Mouse (Mus musculus) intestine, embryonic 14.5 days (tissue): ENCODE data around the gene Ina. TPM values are rescaled to one million over a fixed set of nuclear protein-coding genes. Genes with fewer than 3 reads are reported as not detected.

Experiments
- ATAC-seq: fragments of 200-750 bp; cut with Nextera tagmentation; replicated peaks from 2 replicates; pipeline ENCODE4 v1.8.0; 2017; ENCODE audit warnings: low read depth, moderate number of reproducible peaks, moderate TSS enrichment, moderate library complexity; ENCODE audit not compliant: low FRiP score, low TSS enrichment
- DNase-seq: peaks from one replicate; pipeline ENCODE4 v3.0.0-alpha.2; 2018; ENCODE audit warnings: low spot score
- H3K27ac ChIP-seq: fragments of 300-500 bp; sonication (generic); 2 replicates; pipeline ENCODE4 v1.5.1; 2014; ENCODE audit warnings: low read depth, mild to moderate bottlenecking, control low read depth
- H3K27me3 ChIP-seq: fragments of 300-500 bp; sonication (generic); replicated peaks from 2 replicates; pipeline ENCODE4 v1.6.1; 2014; ENCODE audit warnings: low read length, control low read depth; ENCODE audit not compliant: control insufficient read depth, insufficient read depth
- H3K36me3 ChIP-seq: fragments of 300-500 bp; sonication (generic); 2 replicates; pipeline ENCODE4 v1.6.1; 2014; ENCODE audit warnings: low read length, control low read depth; ENCODE audit not compliant: control insufficient read depth, insufficient read depth
- H3K4me1 ChIP-seq: fragments of 300-500 bp; sonication (generic); replicated peaks from 2 replicates; pipeline ENCODE4 v1.6.1; 2014; ENCODE audit warnings: low read length, control low read depth, mixed read lengths; ENCODE audit not compliant: control insufficient read depth, insufficient read depth
- H3K4me2 ChIP-seq: fragments of 300-500 bp; sonication (generic); 2 replicates; pipeline ENCODE4 v1.6.1; 2014; ENCODE audit warnings: low read length
- H3K4me3 ChIP-seq: fragments of 300-500 bp; sonication (generic); 2 replicates; pipeline ENCODE4 v1.5.1; 2014; ENCODE audit warnings: low read depth, low read length, control low read depth, mixed read lengths
- H3K9ac ChIP-seq: fragments of 300-500 bp; sonication (generic); 2 replicates; pipeline ENCODE4 v1.6.1; 2014; ENCODE audit warnings: mild to moderate bottlenecking, low read length
- H3K9me3 ChIP-seq: fragments of 300-500 bp; sonication (generic); 2 replicates; pipeline ENCODE4 v1.6.1; 2016; ENCODE audit warnings: low read length, control low read depth; ENCODE audit not compliant: control insufficient read depth
- WGBS: fragments of 180-500 bp; shearing (Covaris S2); extraction: QIAGEN DNeasy Blood & Tissue Kit; methylation state at CpG from one replicate; pipeline ENCODE4 v1.1.7; 2014; 5-methylcytosine and 5-hydroxymethylcytosine counted together
- polyA plus RNA-seq: library from polyadenylated mRNA; unstranded; fragments of >200 nt; fragmentation: Nextera tagmentation; extraction: Ambion mirVana; gene quantifications from 2 replicates; pipeline ENCODE4 v1.2.1, GENCODE M21; 2014

Gene Ina
- polyA plus RNA-seq, 1 experiment from 2014 or later, result 18.3 TPM

- Histone ChIP-seq H3K4me1 (no peaks in the 10 kb centered on the region), H3K9me3 (no peaks in the 10 kb centered on the region), H3K4me2 (no peak overlapping the region), H3K36me3 (no peaks in the 10 kb centered on the region), H3K4me3 (no peak overlapping the region), H3K27ac (no peak overlapping the region), H3K9ac (no peak overlapping the region), H3K27me3 (no peaks in the 10 kb centered on the region)
- ATAC-seq (no peak), DNase-seq (no peak)
- 82% methylated on average over 6 of the region's 6 CpGs for WGBS
Measured at GRCm38 (mm10) chr19:47003742-47004511, 10.6 kb upstream of the Ina start.

GRCm38 (mm10) chr19:47005873-47006272, 8.6 kb upstream of the Ina start:
- H3K4me1 ChIP-seq, result no peaks in the 10 kb centered on the region
- ATAC-seq (no peak), DNase-seq (no peak)
- WGBS, result 60% methylated on average over 5 of the region's 5 CpGs
- H3K4me2 ChIP-seq, result no peak overlapping the region
- no peaks in the 10 kb centered on the region for H3K36me3 ChIP-seq
- no peaks in the 10 kb centered on the region; the same call in 1 of the 2 replicates for H3K27me3 ChIP-seq
- no peak overlapping the region for H3K4me3 ChIP-seq
- H3K27ac ChIP-seq, result no peak overlapping the region
- H3K9me3 ChIP-seq, result no peaks in the 10 kb centered on the region
- H3K9ac ChIP-seq, result no peak overlapping the region

GRCm38 (mm10) chr19:47006321-47006720, 8.2 kb upstream of the Ina start:
- Histone ChIP-seq H3K9me3 (no peaks in the 10 kb centered on the region), H3K4me2 (no peak overlapping the region), H3K36me3 (no peaks in the 10 kb centered on the region), H3K9ac (no peak overlapping the region), H3K4me3 (no peak overlapping the region), H3K4me1 (no peaks in the 10 kb centered on the region), H3K27ac (no peak overlapping the region), H3K27me3 (no peaks in the 10 kb centered on the region; the same call in 1 of the 2 replicates)
- WGBS, result 2% methylated on average over 4 of the region's 4 CpGs
- no peak for ATAC-seq
- peak; percentile 88 for DNase-seq

GRCm38 (mm10) chr19:47009420-47009819, 5.1 kb upstream of the Ina start:
- WGBS, result 82% methylated on average over 7 of the region's 7 CpGs
- H3K4me2 ChIP-seq, result no peak overlapping the region

GRCm38 (mm10) chr19:47009943-47010342, 4.6 kb upstream of the Ina start:
- 84% methylated on average over 5 of the region's 5 CpGs for WGBS
- DNase-seq (no peak), ATAC-seq (no peak)
- H3K9me3 ChIP-seq, result no peaks in the 10 kb centered on the region
- peaks cover 32% of the 10 kb centered on the region for H3K27me3 ChIP-seq
- H3K4me3 ChIP-seq, result no peak overlapping the region
- no peak overlapping the region for H3K9ac ChIP-seq
- no peak overlapping the region for H3K27ac ChIP-seq
- no peak overlapping the region for H3K4me2 ChIP-seq
- no peaks in the 10 kb centered on the region; the same call in 1 of the 2 replicates for H3K4me1 ChIP-seq
- H3K36me3 ChIP-seq, result no peaks in the 10 kb centered on the region

More at GRCm38 (mm10) chr19:47009420-47009819, 5.1 kb upstream of the Ina start:
- ATAC-seq, result no peak
- Histone ChIP-seq H3K9me3 (no peaks in the 10 kb centered on the region), H3K4me1 (no peaks in the 10 kb centered on the region), H3K4me3 (no peak overlapping the region), H3K36me3 (no peaks in the 10 kb centered on the region), H3K9ac (no peak overlapping the region), H3K27me3 (peaks cover 27% of the 10 kb centered on the region), H3K27ac (no peak overlapping the region)
- DNase-seq, result no peak

GRCm38 (mm10) chr19:47012521-47013130, 1.9 kb upstream of the Ina start:
- H3K4me2 ChIP-seq, result no peak overlapping the region
- peaks cover 8% of the 10 kb centered on the region for H3K4me1 ChIP-seq
- no peak overlapping the region for H3K9ac ChIP-seq
- peaks cover 53% of the 10 kb centered on the region for H3K27me3 ChIP-seq
- no peak overlapping the region for H3K4me3 ChIP-seq
- WGBS, result 90% methylated on average over 15 of the region's 15 CpGs
- DNase-seq (no peak), ATAC-seq (no peak)
- H3K9me3 ChIP-seq, result no peaks in the 10 kb centered on the region
- no peaks in the 10 kb centered on the region for H3K36me3 ChIP-seq
- no peak overlapping the region for H3K27ac ChIP-seq

- Histone ChIP-seq H3K4me1 (peaks cover 8% of the 10 kb centered on the region), H3K27ac (no peak overlapping the region), H3K9ac (no peak overlapping the region), H3K9me3 (no peaks in the 10 kb centered on the region), H3K4me2 (no peak overlapping the region), H3K36me3 (no peaks in the 10 kb centered on the region), H3K4me3 (no peak overlapping the region; the same call in 1 of the 2 replicates), H3K27me3 (peaks cover 62% of the 10 kb centered on the region)
- 16% methylated on average over 20 of the region's 20 CpGs for WGBS
- no peak for DNase-seq
- no peak for ATAC-seq
Measured at GRCm38 (mm10) chr19:47013340-47014158, 949 bp upstream of the Ina start.

- H3K27ac ChIP-seq, result no peak overlapping the region
- WGBS, result under 1% methylated on average over 11 of the region's 11 CpGs
- H3K27me3 ChIP-seq, result peaks cover 62% of the 10 kb centered on the region
- peak overlapping the region; percentile 71 for H3K4me2 ChIP-seq
- H3K4me1 ChIP-seq, result peaks cover 8% of the 10 kb centered on the region
- no peak for ATAC-seq
- H3K9me3 ChIP-seq, result no peaks in the 10 kb centered on the region
- no peak for DNase-seq
- no peaks in the 10 kb centered on the region for H3K36me3 ChIP-seq
- peak overlapping the region; percentile 39 for H3K4me3 ChIP-seq
- H3K9ac ChIP-seq, result no peak overlapping the region
Measured at GRCm38 (mm10) chr19:47014159-47014446, 395 bp upstream of the Ina start.
